Mouse (Mus musculus): Measurements from ENCODE around the gene Spsb2. TPM values are rescaled to one million over a fixed set of nuclear protein-coding genes. Genes with fewer than 3 reads are reported as not detected.
"Not testable (repeated sequence)": the region's sequence is repeated elsewhere in the genome, so short reads cannot be mapped to it uniquely, and the experiment has no call there.

Gene Spsb2
- polyA plus RNA-seq, 1 experiment = 63.6 TPM

GRCm38 (mm10) chr6:124786756-124787420, 21.6 kb upstream of the Spsb2 start:
- no peak overlapping the region for H3K27ac ChIP-seq (ENCODE audit: control insufficient read depth, insufficient read depth, low read depth, low read length)
- no peaks in the 10 kb centered on the region for H3K27me3 ChIP-seq (ENCODE audit: control insufficient read depth, insufficient read depth, low read length)
- H3K4me3 ChIP-seq (ENCODE audit: control insufficient read depth, low read depth, low read length) = no peak overlapping the region
- H3K36me3 ChIP-seq (ENCODE audit: control insufficient read depth, insufficient read depth, low read length) = no peaks in the 10 kb centered on the region
- TF ChIP-seq POLR2A (IDR thresholded peaks at IDR 0.05; ENCODE audit: control insufficient read depth, low read depth, low read length) = no peak
- no peak for TF ChIP-seq CTCF (IDR thresholded peaks at IDR 0.05; ENCODE audit: control insufficient read depth, insufficient read depth, insufficient replicate concordance, low read depth, low read length)
- H3K4me1 ChIP-seq (ENCODE audit: control insufficient read depth, insufficient read depth, low read length) = peaks cover 3% of the 10 kb centered on the region; the same call in 1 of the 2 replicates

GRCm38 (mm10) chr6:124787722-124788121, 20.7 kb upstream of the Spsb2 start:
- H3K27ac ChIP-seq (ENCODE audit: control insufficient read depth, insufficient read depth, low read depth, low read length) = no peak overlapping the region
- H3K4me3 ChIP-seq (ENCODE audit: control insufficient read depth, low read depth, low read length) = no peak overlapping the region
- TF ChIP-seq POLR2A (IDR thresholded peaks at IDR 0.05; ENCODE audit: control insufficient read depth, low read depth, low read length) = no peak
- TF ChIP-seq CTCF (IDR thresholded peaks at IDR 0.05; ENCODE audit: control insufficient read depth, insufficient read depth, insufficient replicate concordance, low read depth, low read length) = no peak
- H3K36me3 ChIP-seq (ENCODE audit: control insufficient read depth, insufficient read depth, low read length) = no peaks in the 10 kb centered on the region
- H3K4me1 ChIP-seq (ENCODE audit: control insufficient read depth, insufficient read depth, low read length) = no peaks in the 10 kb centered on the region
- no peaks in the 10 kb centered on the region for H3K27me3 ChIP-seq (ENCODE audit: control insufficient read depth, insufficient read depth, low read length)

GRCm38 (mm10) chr6:124789519-124789918, 18.9 kb upstream of the Spsb2 start:
- Histone ChIP-seq H3K4me3 (ENCODE audit: control insufficient read depth, low read depth, low read length) (no peak overlapping the region), H3K27ac (ENCODE audit: control insufficient read depth, insufficient read depth, low read depth, low read length) (no peak overlapping the region), H3K4me1 (ENCODE audit: control insufficient read depth, insufficient read depth, low read length) (no peaks in the 10 kb centered on the region), H3K36me3 (ENCODE audit: control insufficient read depth, insufficient read depth, low read length) (no peaks in the 10 kb centered on the region), H3K27me3 (ENCODE audit: control insufficient read depth, insufficient read depth, low read length) (no peaks in the 10 kb centered on the region)
- no peak for TF ChIP-seq POLR2A (IDR thresholded peaks at IDR 0.05; ENCODE audit: control insufficient read depth, low read depth, low read length)
- no peak for TF ChIP-seq CTCF (IDR thresholded peaks at IDR 0.05; ENCODE audit: control insufficient read depth, insufficient read depth, insufficient replicate concordance, low read depth, low read length)

GRCm38 (mm10) chr6:124790121-124790520, 18.3 kb upstream of the Spsb2 start:
- no peak overlapping the region for H3K4me3 ChIP-seq (ENCODE audit: control insufficient read depth, low read depth, low read length)
- no peaks in the 10 kb centered on the region for H3K4me1 ChIP-seq (ENCODE audit: control insufficient read depth, insufficient read depth, low read length)
- H3K27me3 ChIP-seq (ENCODE audit: control insufficient read depth, insufficient read depth, low read length) = no peaks in the 10 kb centered on the region
- TF ChIP-seq CTCF (IDR thresholded peaks at IDR 0.05; ENCODE audit: control insufficient read depth, insufficient read depth, insufficient replicate concordance, low read depth, low read length) (no peak), POLR2A (IDR thresholded peaks at IDR 0.05; ENCODE audit: control insufficient read depth, low read depth, low read length) (no peak)
- H3K36me3 ChIP-seq (ENCODE audit: control insufficient read depth, insufficient read depth, low read length) = no peaks in the 10 kb centered on the region
- no peak overlapping the region for H3K27ac ChIP-seq (ENCODE audit: control insufficient read depth, insufficient read depth, low read depth, low read length)

DNA sequence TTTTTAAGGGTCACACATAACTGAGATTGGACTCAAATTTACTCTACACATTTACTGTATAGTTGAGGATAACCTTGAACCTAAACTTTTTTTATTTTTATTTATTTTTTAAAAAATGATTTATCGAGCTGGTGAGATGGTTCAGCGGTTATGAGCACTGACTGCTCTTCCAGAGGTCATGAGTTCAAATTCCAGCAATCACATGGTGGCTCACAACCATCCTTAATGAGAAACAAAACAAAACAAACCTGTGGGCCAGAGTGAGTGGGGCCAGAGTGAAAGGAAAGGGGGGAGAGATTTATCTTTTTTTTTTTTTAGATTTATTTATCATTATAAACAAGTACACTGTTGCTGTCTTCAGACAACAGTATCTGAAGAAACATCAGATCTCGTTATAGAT, 16.6 kb upstream of the Spsb2 start:
- no peaks in the 10 kb centered on the region for H3K4me1 ChIP-seq (ENCODE audit: control insufficient read depth, insufficient read depth, low read length)
- no peaks in the 10 kb centered on the region for H3K27me3 ChIP-seq (ENCODE audit: control insufficient read depth, insufficient read depth, low read length)
- no peaks in the 10 kb centered on the region for H3K36me3 ChIP-seq (ENCODE audit: control insufficient read depth, insufficient read depth, low read length)
- H3K27ac ChIP-seq (ENCODE audit: control insufficient read depth, insufficient read depth, low read depth, low read length) = no peak overlapping the region
- H3K4me3 ChIP-seq (ENCODE audit: control insufficient read depth, low read depth, low read length) = no peak overlapping the region
- TF ChIP-seq POLR2A (IDR thresholded peaks at IDR 0.05; ENCODE audit: control insufficient read depth, low read depth, low read length) = no peak
- TF ChIP-seq CTCF (IDR thresholded peaks at IDR 0.05; ENCODE audit: control insufficient read depth, insufficient read depth, insufficient replicate concordance, low read depth, low read length) = no peak

DNA sequence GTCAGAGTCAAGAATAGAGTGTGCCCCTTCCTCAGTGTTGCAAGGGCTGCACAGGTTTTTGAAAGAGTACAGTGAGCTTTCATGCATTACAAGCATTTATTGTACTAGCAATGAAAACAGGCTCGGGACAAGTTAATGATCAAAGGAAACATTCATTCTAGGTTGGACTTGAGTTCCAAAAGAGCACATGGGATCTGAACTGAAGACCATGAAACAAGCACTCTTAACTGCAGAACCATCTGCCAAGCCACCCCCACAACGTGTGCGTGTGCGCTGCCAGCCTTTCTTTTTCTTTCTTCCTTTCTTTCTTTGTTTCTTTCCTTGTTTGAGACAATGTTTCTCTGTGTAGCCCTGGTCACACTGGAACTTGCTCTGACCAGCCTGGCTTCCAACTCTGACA, 12.7 kb upstream of the Spsb2 start:
- Histone ChIP-seq H3K4me1 (ENCODE audit: control insufficient read depth, insufficient read depth, low read length) (no peaks in the 10 kb centered on the region), H3K36me3 (ENCODE audit: control insufficient read depth, insufficient read depth, low read length) (no peaks in the 10 kb centered on the region), H3K27ac (ENCODE audit: control insufficient read depth, insufficient read depth, low read depth, low read length) (no peak overlapping the region), H3K27me3 (ENCODE audit: control insufficient read depth, insufficient read depth, low read length) (no peaks in the 10 kb centered on the region), H3K4me3 (ENCODE audit: control insufficient read depth, low read depth, low read length) (no peak overlapping the region)
- TF ChIP-seq POLR2A (IDR thresholded peaks at IDR 0.05; ENCODE audit: control insufficient read depth, low read depth, low read length) (no peak), CTCF (IDR thresholded peaks at IDR 0.05; ENCODE audit: control insufficient read depth, insufficient read depth, insufficient replicate concordance, low read depth, low read length) (no peak)

- H3K27me3 ChIP-seq (ENCODE audit: control insufficient read depth, insufficient read depth, low read length) = no peaks in the 10 kb centered on the region
- no peak overlapping the region for H3K27ac ChIP-seq (ENCODE audit: control insufficient read depth, insufficient read depth, low read depth, low read length)
- no peaks in the 10 kb centered on the region for H3K36me3 ChIP-seq (ENCODE audit: control insufficient read depth, insufficient read depth, low read length)
- H3K4me3 ChIP-seq (ENCODE audit: control insufficient read depth, low read depth, low read length) = no peak overlapping the region
- H3K4me1 ChIP-seq (ENCODE audit: control insufficient read depth, insufficient read depth, low read length) = no peaks in the 10 kb centered on the region
- TF ChIP-seq POLR2A (IDR thresholded peaks at IDR 0.05; ENCODE audit: control insufficient read depth, low read depth, low read length) = no peak
Measured at GRCm38 (mm10) chr6:124796200-124796599, 12.3 kb upstream of the Spsb2 start.

- not testable (repeated sequence) for H3K36me3 ChIP-seq (ENCODE audit: control insufficient read depth, insufficient read depth, low read length); H3K4me3 ChIP-seq (ENCODE audit: control insufficient read depth, low read depth, low read length); H3K27me3 ChIP-seq (ENCODE audit: control insufficient read depth, insufficient read depth, low read length); H3K27ac ChIP-seq (ENCODE audit: control insufficient read depth, insufficient read depth, low read depth, low read length)
- peaks cover 11% of the 10 kb centered on the region for H3K4me1 ChIP-seq (ENCODE audit: control insufficient read depth, insufficient read depth, low read length)
Measured at GRCm38 (mm10) chr6:124802400-124802799, 6.1 kb upstream of the Spsb2 start.
